Mouse (Mus musculus): ENCODE measurements around the gene Obox5. TPM values are rescaled to one million over a fixed set of nuclear protein-coding genes. Genes with fewer than 3 reads are reported as not detected.

The Obox5 gene
- polyA plus RNA-seq (2015; fragmentation: Nextera tagmentation; extraction: Ambion mirVana) = not detected in 2 replicates

DNA sequence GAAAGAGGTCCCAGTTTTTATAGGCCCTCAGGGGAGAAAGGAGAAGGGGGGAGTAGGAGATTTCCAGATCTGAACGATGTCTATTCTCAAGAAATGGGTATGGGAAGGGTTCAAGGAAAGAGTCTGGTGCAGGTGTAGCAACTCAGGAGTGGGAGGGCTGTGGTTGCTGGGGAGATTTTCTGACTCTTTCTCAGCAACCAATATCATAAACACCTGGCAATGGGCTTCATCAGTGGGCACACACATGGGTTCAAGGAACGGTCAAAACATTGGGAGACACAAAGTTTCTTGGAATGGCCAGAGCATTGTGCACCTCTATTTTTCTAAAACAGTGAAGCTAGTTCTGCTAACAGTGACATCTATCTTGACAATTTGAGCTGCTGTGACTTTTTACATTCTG lies at the start of gene Obox5:
TSS of gene Obox5 (plus strand) at position 301 of the 400 bp plus-strand sequence.

Other genes starting within 250 kb of the Obox5 start
- not detected in 2 replicates for gene Obox3, start 110.2 kb upstream of the Obox5 start, polyA plus RNA-seq (2015; fragmentation: Nextera tagmentation; extraction: Ambion mirVana)
- gene Obox6, start 89.5 kb downstream of the Obox5 start, polyA plus RNA-seq (2015; fragmentation: Nextera tagmentation; extraction: Ambion mirVana) = not detected in 2 replicates
- not detected in 2 replicates for gene Crx, start 129.8 kb downstream of the Obox5 start, polyA plus RNA-seq (2015; fragmentation: Nextera tagmentation; extraction: Ambion mirVana)
- not detected in 2 replicates for gene Crxos, start 132.5 kb downstream of the Obox5 start, polyA plus RNA-seq (2015; fragmentation: Nextera tagmentation; extraction: Ambion mirVana)
- gene Selenow, start 172.3 kb downstream of the Obox5 start, polyA plus RNA-seq (2015; fragmentation: Nextera tagmentation; extraction: Ambion mirVana) = 1,765 and 1,901 TPM in 2 replicates
- 109 and 111 TPM in 2 replicates for gene Nop53, start 195.9 kb downstream of the Obox5 start, polyA plus RNA-seq (2015; fragmentation: Nextera tagmentation; extraction: Ambion mirVana)
- 5.6 and 8.1 TPM in 2 replicates for gene Ehd2, start 217.4 kb downstream of the Obox5 start, polyA plus RNA-seq (2015; fragmentation: Nextera tagmentation; extraction: Ambion mirVana)

Measured in neural tube, postnatal 0 days (tissue).